Mouse (Mus musculus) heart, adult 2 months (tissue): Measurements from ENCODE around the gene Nrp1. TPM values are rescaled to one million over a fixed set of nuclear protein-coding genes. Genes with fewer than 3 reads are reported as not detected.

Experiments
- DNase-seq, 2 experiments: peaks; one replicate each; pipeline ENCODE4 v3.0.0; 2021
- H3K27ac ChIP-seq: fragments of 200-600 bp; 2 replicates; pipeline ENCODE4 v1.8.1; 2022
- H3K27me3 ChIP-seq: fragments of 200-500 bp; 2 replicates; pipeline ENCODE4 v1.6.1; 2012; ENCODE audit warnings: mild to moderate bottlenecking, low read length, inconsistent platforms, mixed read lengths; ENCODE audit not compliant: control insufficient read depth, insufficient read depth
- H3K36me3 ChIP-seq: fragments of 200-500 bp; 2 replicates; pipeline ENCODE4 v1.6.1; 2012; ENCODE audit warnings: low read length, inconsistent platforms; ENCODE audit not compliant: control insufficient read depth, insufficient read depth
- H3K4me1 ChIP-seq: fragments of 200-500 bp; 2 replicates; pipeline ENCODE4 v1.6.1; 2011; ENCODE audit warnings: low read length; ENCODE audit not compliant: control insufficient read depth, insufficient read depth
- H3K4me3 ChIP-seq: fragments of 200-600 bp; 2 replicates; pipeline ENCODE4 v1.8.1; 2022
- H3K79me2 ChIP-seq: fragments of 200-500 bp; replicated peaks from 2 replicates; pipeline ENCODE4 v1.6.1; 2012; ENCODE audit warnings: mild to moderate bottlenecking, inconsistent platforms, low read length, moderate library complexity, mixed read lengths; ENCODE audit not compliant: control insufficient read depth, insufficient read depth
- H3K9ac ChIP-seq: fragments of 200-500 bp; 2 replicates; pipeline ENCODE4 v1.6.1; 2012; ENCODE audit warnings: low read depth, mild to moderate bottlenecking, control low read depth, inconsistent platforms, low read length, mixed read lengths
- CTCF ChIP-seq: fragments of 200-600 bp; IDR thresholded peaks from 2 replicates; pipeline ENCODE4 v1.8.1; 2022; ENCODE audit warnings: antibody characterized with exemption, mild to moderate bottlenecking, moderate library complexity
- EP300 ChIP-seq: fragments of 200-500 bp; IDR thresholded peaks from 2 replicates; pipeline ENCODE4 v1.6.1; 2011; ENCODE audit warnings: low read depth, low read length, control low read depth; ENCODE audit not compliant: insufficient read depth
- POLR2A ChIP-seq: fragments of 200-500 bp; IDR thresholded peaks from 2 replicates; pipeline ENCODE4 v1.6.1; 2011; ENCODE audit warnings: mild to moderate bottlenecking, low read depth, low read length, control low read depth; ENCODE audit not compliant: insufficient read depth
- WGBS: fragments of 180-500 bp; shearing (Covaris S2); methylation state at CpG from one replicate; pipeline ENCODE4 v1.1.7; 2018; 5-methylcytosine and 5-hydroxymethylcytosine counted together
- intact Hi-C: fragments of 180-260 bp; cut with DNase I; formaldehyde crosslinking; loops from one replicate; pipeline ENCODE4 v1.15.1; 2025
- polyA plus RNA-seq: library from polyadenylated mRNA; depleted of rRNA; stranded (reverse); fragments of >200 nt; gene quantifications from 2 replicates; pipeline ENCODE4 v1.2.3, GENCODE M21; 2012
- total RNA-seq, 2 experiments: library from RNA; stranded (reverse); gene quantifications; 2 replicates each; pipeline ENCODE4 v1.2.3; 2021

Gene Nrp1
- total and polyA plus RNA-seq, 3 experiments = 64.5 to 115 (median 115) TPM

GRCm38 (mm10) chr8:128489351-128489750, 130.9 kb downstream of the Nrp1 start:
- DNase-seq = no peak
- TF ChIP-seq CTCF (no peak), POLR2A (no peak), EP300 (no peak)
- no peak overlapping the region for H3K4me3 ChIP-seq
- intact Hi-C loops = loop anchor here (5.0 kb wide), 3 partner anchors 37 to 1052 kb away; no protein-coding TSS in a partner anchor
- H3K4me1 ChIP-seq = peaks cover 23% of the 10 kb centered on the region
- WGBS = 91% methylated on average over 1 of the region's 1 CpGs
- H3K27ac ChIP-seq = peak overlapping the region; percentile 51
- H3K27me3 ChIP-seq = no peaks in the 10 kb centered on the region
- H3K79me2 ChIP-seq = no peaks in the 10 kb centered on the region
- peaks cover 76% of the 10 kb centered on the region for H3K36me3 ChIP-seq
- H3K9ac ChIP-seq = no peak overlapping the region

- TF ChIP-seq POLR2A (no peak; the same call in 1 of the 2 replicates), EP300 (no peak), CTCF (peak; percentile 78)
- H3K4me1 ChIP-seq = peaks cover 13% of the 10 kb centered on the region
- H3K36me3 ChIP-seq = peaks cover 65% of the 10 kb centered on the region
- 33% methylated on average over 5 of the region's 5 CpGs for WGBS
- H3K9ac ChIP-seq = no peak overlapping the region
- H3K4me3 ChIP-seq = no peak overlapping the region
- peak overlapping the region; percentile 13 for H3K27ac ChIP-seq
- intact Hi-C loops = loop anchor here (2.0 to 10.0 kb wide), 6 partner anchors 63 to 1301 kb away; no protein-coding TSS in a partner anchor
- no peaks in the 10 kb centered on the region for H3K27me3 ChIP-seq
- DNase-seq = peak in 1 of 2 experiments; percentile 54
- no peaks in the 10 kb centered on the region for H3K79me2 ChIP-seq
Measured at GRCm38 (mm10) chr8:128491126-128492067, 133.0 kb downstream of the Nrp1 start.

- Histone ChIP-seq H3K4me1 (peaks cover 8% of the 10 kb centered on the region), H3K4me3 (no peak overlapping the region), H3K9ac (no peak overlapping the region), H3K27me3 (no peaks in the 10 kb centered on the region), H3K79me2 (no peaks in the 10 kb centered on the region), H3K27ac (no peak overlapping the region), H3K36me3 (peaks cover 61% of the 10 kb centered on the region)
- intact Hi-C loops = loop anchor here (5.0 to 10.0 kb wide), 4 partner anchors 61 to 1159 kb away; no protein-coding TSS in a partner anchor
- WGBS = 93% methylated on average over 3 of the region's 3 CpGs
- no peak for DNase-seq
- no peak for TF ChIP-seq EP300
Measured at GRCm38 (mm10) chr8:128493801-128494200, 135.4 kb downstream of the Nrp1 start.

- Histone ChIP-seq H3K4me1 (no peaks in the 10 kb centered on the region), H3K27ac (no peak overlapping the region), H3K79me2 (no peaks in the 10 kb centered on the region), H3K36me3 (peaks cover 45% of the 10 kb centered on the region), H3K4me3 (no peak overlapping the region), H3K27me3 (no peaks in the 10 kb centered on the region), H3K9ac (no peak overlapping the region)
- intact Hi-C loops = loop anchor here (10.0 kb wide), 2 partner anchors 56 to 1164 kb away; no protein-coding TSS in a partner anchor
- 83% methylated on average over 4 of the region's 4 CpGs for WGBS
- DNase-seq = no peak
- no peak for TF ChIP-seq EP300
- no peak for TF ChIP-seq CTCF
- TF ChIP-seq POLR2A = no peak
Measured at GRCm38 (mm10) chr8:128498836-128499235, 140.4 kb downstream of the Nrp1 start.

GRCm38 (mm10) chr8:128504136-128504829, 145.9 kb downstream of the Nrp1 start:
- Histone ChIP-seq H3K27ac (no peak overlapping the region), H3K36me3 (peaks cover 33% of the 10 kb centered on the region), H3K79me2 (no peaks in the 10 kb centered on the region), H3K4me3 (no peak overlapping the region), H3K27me3 (no peaks in the 10 kb centered on the region), H3K4me1 (peaks cover 4% of the 10 kb centered on the region), H3K9ac (no peak overlapping the region)
- 75% methylated on average over 5 of the region's 5 CpGs for WGBS
- TF ChIP-seq EP300 (no peak), POLR2A (no peak), CTCF (no peak)
- intact Hi-C loops = no loop called here
- DNase-seq = no peak
